Mouse (Mus musculus): ENCODE data around the gene Tnks2.

The Tnks2 gene

GRCm38 (mm10) chr19:36897778-36898177 is 63.7 kb downstream of the Tnks2 start:
- peak; percentile 33 for DNase-seq (ENCODE audit: low spot score)

- DNase-seq (ENCODE audit: low spot score): no peak
Observed at GRCm38 (mm10) chr19:36903377-36903776, 69.3 kb downstream of the Tnks2 start.

- no peak for DNase-seq (ENCODE audit: low spot score)
Observed at GRCm38 (mm10) chr19:36904211-36905007, 70.4 kb downstream of the Tnks2 start.

- DNase-seq (ENCODE audit: low spot score): no peak
Observed at GRCm38 (mm10) chr19:36909150-36909549, 75.1 kb downstream of the Tnks2 start.

- peak; percentile 67 for DNase-seq (ENCODE audit: low spot score)
Observed at GRCm38 (mm10) chr19:36909676-36910292, 75.8 kb downstream of the Tnks2 start.

GRCm38 (mm10) chr19:36910424-36911045 is 76.5 kb downstream of the Tnks2 start:
- no peak for DNase-seq (ENCODE audit: low spot score)

- no peak for DNase-seq (ENCODE audit: low spot score)
Observed at GRCm38 (mm10) chr19:36913064-36913463, 79.0 kb downstream of the Tnks2 start.

GRCm38 (mm10) chr19:36916206-36916605 is 82.2 kb downstream of the Tnks2 start:
- DNase-seq (ENCODE audit: low spot score): no peak

- DNase-seq (ENCODE audit: low spot score): no peak
Observed at GRCm38 (mm10) chr19:36916876-36917389, 82.9 kb downstream of the Tnks2 start.

- peak; percentile 50 for DNase-seq (ENCODE audit: low spot score)
Observed at GRCm38 (mm10) chr19:36918441-36919301, 84.6 kb downstream of the Tnks2 start.

GRCm38 (mm10) chr19:36919466-36919865 is 85.4 kb downstream of the Tnks2 start, which contains the start of gene Fgfbp3:
TSS of gene Fgfbp3 (minus strand) at chr19:36919615.
- DNase-seq (ENCODE audit: low spot score): no peak

- no peak for DNase-seq (ENCODE audit: low spot score)
Observed at GRCm38 (mm10) chr19:36922015-36922414, 88.0 kb downstream of the Tnks2 start.

- no peak for DNase-seq (ENCODE audit: low spot score)
Observed at GRCm38 (mm10) chr19:36922936-36923335, 88.9 kb downstream of the Tnks2 start.

- DNase-seq (ENCODE audit: low spot score): peak; percentile 76
Observed at GRCm38 (mm10) chr19:36925671-36926552, 91.9 kb downstream of the Tnks2 start, which contains the start of gene Btaf1. TSS of gene Btaf1 (plus strand) at chr19:36926079.

GRCm38 (mm10) chr19:36926553-36927236 is 92.7 kb downstream of the Tnks2 start:
- no peak for DNase-seq (ENCODE audit: low spot score)

GRCm38 (mm10) chr19:36927800-36928361 is 93.8 kb downstream of the Tnks2 start:
- DNase-seq (ENCODE audit: low spot score): no peak

- DNase-seq (ENCODE audit: low spot score): no peak
Observed at GRCm38 (mm10) chr19:36929816-36930215, 95.8 kb downstream of the Tnks2 start.

GRCm38 (mm10) chr19:36932097-36932496 is 98.1 kb downstream of the Tnks2 start:
- no peak for DNase-seq (ENCODE audit: low spot score)

GRCm38 (mm10) chr19:36932613-36933012 is 98.6 kb downstream of the Tnks2 start:
- no peak for DNase-seq (ENCODE audit: low spot score)

- DNase-seq (ENCODE audit: low spot score): no peak
Observed at GRCm38 (mm10) chr19:36936285-36936684, 102.3 kb downstream of the Tnks2 start.
